Mouse (Mus musculus) embryonic fibroblast, embryonic 13.5 days (primary cell): ENCODE results near the gene Pik3c2b. TPM values are rescaled to one million over a fixed set of nuclear protein-coding genes. Genes with fewer than 3 reads are reported as not detected.
A peak's percentile ranks its signal among the peaks of the same experiment; 100 is the strongest.

Source experiments
- H3K27ac ChIP-seq: 2 replicates; pipeline ENCODE4 v1.5.1; 2012; ENCODE audit warnings: low read length, control low read depth, inconsistent platforms; ENCODE audit not compliant: insufficient read depth
- H3K4me1 ChIP-seq: 2 replicates; pipeline ENCODE4 v1.6.1; 2011; ENCODE audit warnings: low read length; ENCODE audit not compliant: control insufficient read depth, insufficient read depth
- H3K4me3 ChIP-seq: 2 replicates; pipeline ENCODE4 v1.5.1; 2011; ENCODE audit warnings: mild to moderate bottlenecking, control low read depth, low read length; ENCODE audit not compliant: insufficient read depth
- CTCF ChIP-seq: IDR thresholded peaks from 2 replicates; pipeline ENCODE4 v1.5.1; 2011; ENCODE audit warnings: mild to moderate bottlenecking, control low read depth, low read length, moderate library complexity, borderline replicate concordance; ENCODE audit not compliant: insufficient read depth
- POLR2A ChIP-seq: IDR thresholded peaks from 2 replicates; pipeline ENCODE4 v1.6.1; 2011; ENCODE audit warnings: low read depth, mild to moderate bottlenecking, control low read depth, low read length, moderate library complexity
- polyA plus RNA-seq: library from polyadenylated mRNA; stranded (reverse); fragments of >200 nt; gene quantifications from 2 replicates; pipeline ENCODE4 v1.2.4, GENCODE M21; 2011; ENCODE audit warnings: low read depth; ENCODE audit not compliant: missing spikeins, insufficient read length

Pik3c2b gene
- polyA plus RNA-seq, result 2.5 and 3.2 TPM in 2 replicates

GRCm38 (mm10) chr1:133045011-133045860, at the start of gene Pik3c2b:
TSS of gene Pik3c2b (plus strand) at chr1:133045667.
- TF ChIP-seq CTCF (no peak), POLR2A (no peak)
- H3K4me3 ChIP-seq, result peak within 1 kb of the TSS; percentile 46
- no peak within 1 kb of the TSS for H3K27ac ChIP-seq
- no peaks in the 10 kb centered on the region; the same call in 1 of the 2 replicates for H3K4me1 ChIP-seq

- Histone ChIP-seq H3K27ac (no peak overlapping the region), H3K4me3 (no peak overlapping the region), H3K4me1 (no peaks in the 10 kb centered on the region)
- TF ChIP-seq CTCF, result no peak
- TF ChIP-seq POLR2A, result no peak
Observed at GRCm38 (mm10) chr1:133000347-133000746, 45.1 kb upstream of the Pik3c2b start.

- Histone ChIP-seq H3K27ac (no peak overlapping the region), H3K4me1 (no peaks in the 10 kb centered on the region; the same call in 1 of the 2 replicates), H3K4me3 (no peak overlapping the region)
- no peak for TF ChIP-seq POLR2A
- TF ChIP-seq CTCF, result no peak
Observed at GRCm38 (mm10) chr1:133006571-133006970, 38.9 kb upstream of the Pik3c2b start.

DNA sequence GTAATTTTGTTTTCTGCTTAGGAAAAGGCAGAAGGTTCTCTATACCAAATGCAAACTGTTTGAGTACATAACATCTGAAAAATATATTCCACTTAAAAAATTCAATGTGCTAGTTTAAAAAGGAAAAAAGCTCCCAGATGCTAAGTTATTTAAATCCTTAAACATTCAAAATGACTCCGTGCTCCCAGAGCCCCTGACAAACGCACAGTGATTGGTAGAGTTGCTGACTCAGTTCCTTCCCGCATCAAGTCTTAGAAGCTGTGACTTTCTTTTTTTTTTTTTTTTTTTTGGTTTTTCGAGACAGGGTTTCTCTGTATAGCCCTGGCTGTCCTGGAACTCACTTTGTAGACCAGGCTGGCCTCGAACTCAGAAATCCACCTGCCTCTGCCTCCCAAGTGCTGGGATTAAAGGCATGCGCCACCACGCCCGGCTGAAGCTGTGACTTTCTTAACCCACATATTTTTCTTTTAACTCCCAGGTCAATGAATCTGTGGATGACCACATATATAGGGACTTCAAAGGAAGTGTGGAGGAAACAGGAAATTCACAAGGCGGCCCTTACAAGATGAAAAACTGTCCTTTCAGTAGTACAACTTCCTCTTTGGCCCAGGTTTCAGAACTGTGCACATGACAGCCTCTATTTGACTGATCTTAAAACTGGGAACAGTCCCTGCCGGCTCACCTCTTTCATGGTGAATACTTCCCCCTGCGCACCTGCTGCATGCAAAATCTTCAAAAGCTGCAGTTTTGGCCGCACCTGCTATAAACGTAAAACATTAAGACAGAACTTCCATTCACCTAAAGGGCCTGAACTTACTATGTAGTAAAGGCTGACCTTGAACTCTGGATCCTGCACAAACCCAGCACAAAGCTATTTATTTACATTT, 33.3 kb upstream of the Pik3c2b start:
- Histone ChIP-seq H3K27ac (no peak overlapping the region), H3K4me3 (no peak overlapping the region), H3K4me1 (no peaks in the 10 kb centered on the region; the same call in 1 of the 2 replicates)
- TF ChIP-seq CTCF (no peak), POLR2A (no peak)

DNA sequence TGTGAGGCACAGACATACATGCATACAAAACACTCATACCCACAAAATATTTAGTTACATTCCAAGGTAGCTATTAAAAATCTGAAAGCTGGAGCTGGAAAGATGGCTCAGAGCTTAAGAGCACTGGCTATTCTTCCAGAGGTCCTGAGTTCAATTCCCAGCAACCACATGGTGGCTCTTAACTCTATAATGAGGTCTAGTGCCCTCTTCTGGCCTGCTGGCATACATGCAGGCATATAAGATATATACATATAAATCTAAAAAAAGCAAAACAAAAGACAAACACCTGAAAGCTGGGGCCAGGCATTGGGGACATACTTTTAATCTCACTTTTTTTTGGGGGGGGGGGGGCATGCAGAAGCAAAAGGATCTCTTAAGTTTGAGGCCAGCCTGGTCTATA, 32.1 kb upstream of the Pik3c2b start:
- no peaks in the 10 kb centered on the region for H3K4me1 ChIP-seq
- H3K4me3 ChIP-seq, result no peak overlapping the region
- no peak overlapping the region for H3K27ac ChIP-seq

DNA sequence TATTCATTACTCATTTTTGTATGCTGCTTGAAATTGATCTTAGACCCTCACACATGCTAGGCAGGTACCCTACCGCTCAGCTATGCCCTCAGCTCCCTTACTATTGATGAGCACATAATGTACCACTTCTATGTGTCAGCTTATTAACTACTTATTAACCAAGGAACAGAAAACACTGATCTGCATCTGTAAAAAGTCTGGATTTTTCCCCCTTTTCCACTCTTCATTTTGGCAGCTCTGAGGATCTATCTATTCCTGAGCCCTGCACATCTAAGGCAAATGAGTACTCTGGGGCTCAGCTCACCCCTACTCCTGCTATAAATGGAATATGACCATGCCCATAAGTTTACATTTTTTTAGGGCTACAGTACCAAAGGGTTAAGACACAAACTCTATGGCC, 31.3 kb upstream of the Pik3c2b start:
- Histone ChIP-seq H3K4me3 (no peak overlapping the region), H3K27ac (no peak overlapping the region), H3K4me1 (no peaks in the 10 kb centered on the region)
- TF ChIP-seq POLR2A (no peak), CTCF (no peak)

More for the DNA sequence above, 32.1 kb upstream of the Pik3c2b start:
- no peak for TF ChIP-seq POLR2A
- no peak for TF ChIP-seq CTCF

DNA sequence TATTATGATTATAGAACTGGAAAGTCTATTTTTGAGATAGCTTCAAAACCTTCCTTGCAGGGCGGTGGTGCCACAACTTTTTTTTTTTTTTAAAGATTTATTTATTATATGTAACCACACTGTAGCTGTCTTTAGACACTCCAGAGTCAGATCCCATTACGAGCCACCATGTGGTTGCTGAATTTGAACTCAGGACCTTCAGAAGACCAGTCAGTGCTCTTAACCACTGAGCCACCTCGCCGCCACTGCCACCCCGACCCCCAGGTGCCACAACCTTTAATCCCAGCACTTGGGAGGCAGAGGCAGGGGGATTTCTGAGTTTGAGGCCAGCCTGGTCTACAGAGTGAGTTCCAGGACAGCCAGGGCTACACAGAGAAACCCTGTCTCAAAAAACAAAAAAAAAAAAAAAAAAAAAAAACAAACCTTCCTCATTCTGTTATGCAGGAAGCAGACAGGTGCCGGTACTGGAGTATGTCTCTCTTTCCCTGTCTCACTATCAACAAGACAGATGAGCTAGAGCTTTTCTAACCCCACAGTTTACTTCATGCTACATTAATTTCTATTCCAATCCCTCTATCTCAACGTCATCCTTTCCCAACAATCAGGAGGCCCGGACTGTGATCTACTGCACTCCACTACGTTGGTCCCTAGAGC, 28.6 kb upstream of the Pik3c2b start:
- TF ChIP-seq POLR2A, result no peak
- TF ChIP-seq CTCF, result no peak
- no peak overlapping the region for H3K27ac ChIP-seq
- peaks cover 5% of the 10 kb centered on the region; the same call in 1 of the 2 replicates for H3K4me1 ChIP-seq
- no peak overlapping the region for H3K4me3 ChIP-seq

GRCm38 (mm10) chr1:133018580-133018979, 26.9 kb upstream of the Pik3c2b start:
- Histone ChIP-seq H3K27ac (peak overlapping the region; percentile 98), H3K4me1 (peaks cover 5% of the 10 kb centered on the region; the same call in 1 of the 2 replicates), H3K4me3 (no peak overlapping the region)
- TF ChIP-seq POLR2A (no peak), CTCF (no peak)

- Histone ChIP-seq H3K4me1 (peaks cover 5% of the 10 kb centered on the region; the same call in 1 of the 2 replicates), H3K27ac (peak overlapping the region; percentile 98), H3K4me3 (no peak overlapping the region)
- TF ChIP-seq POLR2A, result no peak
- no peak for TF ChIP-seq CTCF
Observed at GRCm38 (mm10) chr1:133019312-133019711, 26.2 kb upstream of the Pik3c2b start.
